Mouse (Mus musculus): ENCODE measurements around the gene Amigo1.
"Not testable (repeated sequence)": the region's sequence is repeated elsewhere in the genome, so short reads cannot be mapped to it uniquely, and the experiment has no call there.

Amigo1 gene

GRCm38 (mm10) chr3:108209946-108210770, 24.0 kb downstream of the Amigo1 start:
- peak; percentile 84 for DNase-seq (ENCODE audit: low spot score)

GRCm38 (mm10) chr3:108210771-108211139, 24.6 kb downstream of the Amigo1 start, which contains the start of gene Atxn7l2:
Gene Atxn7l2 (minus strand): TSS chr3:108210934.
- DNase-seq (ENCODE audit: low spot score) = no peak

- DNase-seq (ENCODE audit: low spot score) = no peak
Measured at GRCm38 (mm10) chr3:108211845-108212244, 25.7 kb downstream of the Amigo1 start.

GRCm38 (mm10) chr3:108212406-108212805, 26.3 kb downstream of the Amigo1 start:
- no peak for DNase-seq (ENCODE audit: low spot score)

GRCm38 (mm10) chr3:108214734-108215133, 28.6 kb downstream of the Amigo1 start:
- DNase-seq (ENCODE audit: low spot score) = no peak

- DNase-seq (ENCODE audit: low spot score) = no peak
Measured at GRCm38 (mm10) chr3:108220661-108221060, 34.5 kb downstream of the Amigo1 start.

GRCm38 (mm10) chr3:108225711-108226557, 39.8 kb downstream of the Amigo1 start:
- no peak for DNase-seq (ENCODE audit: low spot score)

GRCm38 (mm10) chr3:108226558-108227350, 40.6 kb downstream of the Amigo1 start, which contains the start of gene Sypl2:
Gene Sypl2 (minus strand): TSS chr3:108226648.
- no peak for DNase-seq (ENCODE audit: low spot score)

- no peak for DNase-seq (ENCODE audit: low spot score)
Measured at GRCm38 (mm10) chr3:108227521-108227920, 41.4 kb downstream of the Amigo1 start.

- DNase-seq (ENCODE audit: low spot score) = no peak
Measured at GRCm38 (mm10) chr3:108231646-108232045, 45.5 kb downstream of the Amigo1 start.

- DNase-seq (ENCODE audit: low spot score) = not testable (repeated sequence)
Measured at GRCm38 (mm10) chr3:108237474-108238102, 51.5 kb downstream of the Amigo1 start.

GRCm38 (mm10) chr3:108241243-108241839, 55.2 kb downstream of the Amigo1 start:
- DNase-seq (ENCODE audit: low spot score) = no peak
